In genomic region chr16:58713128-58713527, GRCm38 (mm10) we compare ENCODE assay signal across 25 mouse cellular contexts. TPM values are rescaled to one million over a fixed set of nuclear protein-coding genes. Genes with fewer than 3 reads are reported as not detected.
A peak's percentile ranks its signal among the peaks of the same experiment; 100 is the strongest.
DNase-seq lines count a peak whose midpoint lies in the region; ATAC-seq and TF ChIP-seq lines count a peak whose summit lies in the region.
"Had no signal": no experiment of that assay in that cellular context is flagged by ENCODE, and none has a peak within 500 bp of the region (broad histone marks: within the 10 kb centered on the region; RNA-seq: fewer than 3 reads in every experiment).

No protein-coding gene starts in this region.

- no peaks in the 10 kb centered on the region for H3K27me3 ChIP-seq in CH12.LX (replicated peaks)
- no peaks in the 10 kb centered on the region for H3K27me3 ChIP-seq in hindbrain, embryonic 13.5 days

- 93% methylated on average over 1 of the region's 1 CpGs for WGBS in hindbrain, embryonic 13.5 days

- no peak for ATAC-seq in hindbrain, embryonic 13.5 days (ENCODE audit: low FRiP score)
- ATAC-seq: activated CD4-positive, CD25-positive, alpha-beta regulatory T cell, adult 4 months; CD4-positive, CD25-positive, alpha-beta regulatory T cell, adult 4 months; Patski had no signal

- DNase-seq in CH12.LX (ENCODE audit: extremely low read depth), result no peak
- DNase-seq in induced T-regulatory cell, adult 2 months (ENCODE audit: low read depth), result peak; percentile 26
- no peak for DNase-seq in natural killer cell, adult 2 months (ENCODE audit: low spot score in 2 of 2)
- DNase-seq: adrenal gland, adult 2 months; adrenal gland, adult 8-10 months; adrenal gland, postnatal 10 days; adrenal gland, postnatal 14 days; adrenal gland, postnatal 25 days; adrenal gland, postnatal 36 days; B cell, adult 2 months; cerebellum, adult 11 months; cerebellum, adult 11-12 months; cerebellum, adult 18-20 months; cerebellum, adult 2 months had no signal

- H3K79me2 ChIP-seq in CH12.LX (replicated peaks; ENCODE audit: control insufficient read depth, extremely low read depth, insufficient read depth, poor library complexity, severe bottlenecking), result peaks cover 9% of the 10 kb centered on the region; the same call in 1 of the 2 replicates

- H3K9me3 ChIP-seq in CH12.LX (replicated peaks; ENCODE audit: low read length), result no peaks in the 10 kb centered on the region
- no peaks in the 10 kb centered on the region for H3K9me3 ChIP-seq in hindbrain, embryonic 13.5 days
- H3K9me3 ChIP-seq: G1E had no signal

- dilution Hi-C loops in CH12.LX (cut with MboI; ENCODE audit: extremely low pct_ligation_motif_present, extremely low pct_unique_long_range_greater_than_20kb, low sequenced_read_pairs), result no loop called here

- no peak overlapping the region for H3K4me3 ChIP-seq in CH12.LX (replicated peaks in 1 of 3; ENCODE audit: low read depth in 2 of 3, low read length in 2 of 3, poor library complexity in 1 of 3)
- no peak overlapping the region for H3K4me3 ChIP-seq in hindbrain, embryonic 13.5 days

- TF ChIP-seq POLR2A in CH12.LX (IDR thresholded peaks at IDR 0.05; ENCODE audit: low read depth, low read length), result no peak

- TF ChIP-seq RAD21 in CH12.LX (IDR thresholded peaks at IDR 0.05; ENCODE audit: low read depth, low read length), result no peak

- peak overlapping the region; percentile 84 for H3K9ac ChIP-seq in CH12.LX (ENCODE audit: insufficient read depth, low read depth)
- no peak overlapping the region for H3K9ac ChIP-seq in hindbrain, embryonic 13.5 days

- H3K4me2 ChIP-seq in CH12.LX (ENCODE audit: insufficient read depth, low read depth, poor library complexity, severe bottlenecking), result peak overlapping the region; percentile 59
- H3K4me2 ChIP-seq in hindbrain, embryonic 13.5 days, result no peak overlapping the region

- TF ChIP-seq CTCF in CH12.LX (conservative IDR thresholded peaks at IDR 0.05 in 1 of 2, IDR thresholded peaks at IDR 0.05 in 1 of 2; ENCODE audit: low read depth in 2 of 2, low read length in 2 of 2), result no peak

- no peak overlapping the region for H3K27ac ChIP-seq in CH12.LX (ENCODE audit: insufficient read depth, low read depth)
- no peak overlapping the region for H3K27ac ChIP-seq in hindbrain, embryonic 13.5 days

- H3K36me3 ChIP-seq in CH12.LX (replicated peaks in 1 of 2; ENCODE audit: control insufficient read depth in 1 of 2, insufficient read depth in 1 of 2, low read length in 1 of 2), result peaks cover 7 to 12% of the 10 kb centered on the region in 2 experiments
- no peaks in the 10 kb centered on the region for H3K36me3 ChIP-seq in hindbrain, embryonic 13.5 days
- H3K36me3 ChIP-seq: G1E had no signal

- in situ Hi-C loops in CH12.LX (cut with MboI; ENCODE audit: low pct_ligation_motif_present, low pct_unique_long_range_greater_than_20kb, low sequenced_read_pairs), result no loop called here

- peak; percentile 50; the same call in 1 of the 2 replicates for TF ChIP-seq EP300 in CH12.LX (IDR thresholded peaks at IDR 0.05; ENCODE audit: low read length)

- peaks cover 6 to 50% of the 10 kb centered on the region in 2 experiments for H3K4me1 ChIP-seq in CH12.LX (ENCODE audit: control insufficient read depth in 1 of 2, insufficient read depth in 2 of 2)
- H3K4me1 ChIP-seq in hindbrain, embryonic 13.5 days (replicated peaks), result no peaks in the 10 kb centered on the region

TF ChIP-seq in CH12.LX, 34 proteins besides CTCF, POLR2A, EP300 and RAD21:
- TF ChIP-seq MAFK (IDR thresholded peaks at IDR 0.05; ENCODE audit: insufficient replicate concordance, low read length) (peak; percentile 78; the same call in 1 of the 2 replicates), ZC3H11A (IDR thresholded peaks at IDR 0.05; ENCODE audit: low read depth, low read length) (no peak), MXI1 (IDR thresholded peaks at IDR 0.05; ENCODE audit: low read depth, low read length) (no peak), TBP (conservative IDR thresholded peaks at IDR 0.05; ENCODE audit: low read depth, low read length) (0 out of 2 replicates have a peak, but pooled peaks have one; percentile 41), CHD1 (IDR thresholded peaks at IDR 0.05; ENCODE audit: low read depth, low read length) (peak; percentile 50; the same call in 1 of the 2 replicates), UBTF (IDR thresholded peaks at IDR 0.05; ENCODE audit: low read depth, low read length) (no peak), BHLHE40 (IDR thresholded peaks at IDR 0.05; ENCODE audit: low read depth, low read length) (0 out of 2 replicates have a peak, but pooled peaks have one; percentile 4)

RNA-seq across cellular contexts. Expression of gene Gpr15, which starts 5.7 kb away (rescaled TPM):
- total RNA-seq in CH12.LX (2012; rRNA removed), result 13.8 and 14.5 TPM in 2 replicates
- total RNA-seq in CH12.LX (2014; rRNA removed), result 8.3 and 8.7 TPM in 2 replicates
- 3.9 and 4.7 TPM in 2 replicates for polyA plus RNA-seq in CH12.LX (2012; ENCODE audit: insufficient read length, low read depth)
- not detected in 2 replicates for polyA plus RNA-seq in hindbrain, embryonic 13.5 days (2015; fragmentation: Nextera tagmentation; extraction: Ambion mirVana)
- total RNA-seq: adrenal gland, adult 18-20 months; adrenal gland, adult 2 months; adrenal gland, adult 8-10 months; adrenal gland, postnatal 10 days; adrenal gland, postnatal 14 days; adrenal gland, postnatal 25 days; adrenal gland, postnatal 36 days; adrenal gland, postnatal 4 days; ES-E14; MEL had no signal
- polyA plus RNA-seq: adrenal gland, adult 2 months; C2C12; cerebellum, adult 2 months; G1E; Patski had no signal

RNA-seq across cellular contexts. Expression of gene Cldnd1, which starts 14.6 kb away (rescaled TPM):
- 59.9 and 63.8 TPM in 2 replicates for total RNA-seq in CH12.LX (2012; rRNA removed)
- total RNA-seq in CH12.LX (2014; rRNA removed), result 78.0 and 78.7 TPM in 2 replicates
- 65.6 and 80.6 TPM in 2 replicates for polyA plus RNA-seq in CH12.LX (2012; ENCODE audit: insufficient read length, low read depth)
- 123 and 126 TPM in 2 replicates for polyA plus RNA-seq in hindbrain, embryonic 13.5 days (2015; fragmentation: Nextera tagmentation; extraction: Ambion mirVana)

RNA-seq across cellular contexts. Expression of gene Cpox, which starts 43.0 kb away (rescaled TPM):
- total RNA-seq in CH12.LX (2012; rRNA removed) (77.2 and 91.4 TPM in 2 replicates), CH12.LX (2014; rRNA removed) (70.3 and 74.5 TPM in 2 replicates)
- 72.3 and 75.6 TPM in 2 replicates for polyA plus RNA-seq in CH12.LX (2012; ENCODE audit: insufficient read length, low read depth)
- polyA plus RNA-seq in hindbrain, embryonic 13.5 days (2015; fragmentation: Nextera tagmentation; extraction: Ambion mirVana), result 10.6 and 10.8 TPM in 2 replicates

RNA-seq across cellular contexts. Expression of gene Olfr172, which starts 49.8 kb away (rescaled TPM):
- total RNA-seq in CH12.LX (2012; rRNA removed) (not detected in 2 replicates), CH12.LX (2014; rRNA removed) (not detected in 2 replicates)
- not detected in 2 replicates for polyA plus RNA-seq in CH12.LX (2012; ENCODE audit: insufficient read length, low read depth)
- polyA plus RNA-seq in hindbrain, embryonic 13.5 days (2015; fragmentation: Nextera tagmentation; extraction: Ambion mirVana), result not detected in 2 replicates
- total RNA-seq: adrenal gland, adult 18-20 months; adrenal gland, adult 2 months; adrenal gland, adult 8-10 months; adrenal gland, postnatal 10 days; adrenal gland, postnatal 14 days; adrenal gland, postnatal 25 days; adrenal gland, postnatal 36 days; adrenal gland, postnatal 4 days; ES-E14; G1E; MEL had no signal
- polyA plus RNA-seq: adrenal gland, adult 2 months; brain, embryonic 14.5 days; C2C12; cerebellum, adult 2 months; G1E; Patski had no signal
